Mouse (Mus musculus) midbrain, embryonic 11.5 days (tissue): ENCODE results near the gene Zfp933. TPM values are rescaled to one million over a fixed set of nuclear protein-coding genes. Genes with fewer than 3 reads are reported as not detected.

Experiments used
- ATAC-seq: fragments of 200-750 bp; cut with Nextera tagmentation; 2 replicates; pipeline ENCODE4 v1.8.0; 2017; ENCODE audit warnings: moderate TSS enrichment, moderate library complexity; ENCODE audit not compliant: low FRiP score
- DNase-seq: peaks from one replicate; pipeline ENCODE4 v3.0.0; 2015; ENCODE audit warnings: low spot score; ENCODE audit errors: missing footprints
- H3K27ac ChIP-seq: fragments of 300-500 bp; sonication (generic); 2 replicates; pipeline ENCODE4 v1.5.1; 2014; ENCODE audit warnings: low read depth, low read length
- H3K27me3 ChIP-seq: fragments of 300-500 bp; sonication (generic); 2 replicates; pipeline ENCODE4 v1.6.1; 2014; ENCODE audit warnings: mild to moderate bottlenecking, low read length, moderate library complexity, mixed read lengths; ENCODE audit not compliant: control insufficient read depth, insufficient read depth
- H3K36me3 ChIP-seq: fragments of 300-500 bp; sonication (generic); 2 replicates; pipeline ENCODE4 v1.6.1; 2014; ENCODE audit warnings: mild to moderate bottlenecking, low read length, moderate library complexity, mixed read lengths; ENCODE audit not compliant: control insufficient read depth, insufficient read depth
- H3K4me1 ChIP-seq: fragments of 300-500 bp; sonication (generic); 2 replicates; pipeline ENCODE4 v1.6.1; 2014; ENCODE audit warnings: low read length; ENCODE audit not compliant: control insufficient read depth, insufficient read depth
- H3K4me2 ChIP-seq: fragments of 300-500 bp; sonication (generic); 2 replicates; pipeline ENCODE4 v1.6.1; 2014; ENCODE audit warnings: mild to moderate bottlenecking, moderate library complexity
- H3K4me3 ChIP-seq: fragments of 300-500 bp; sonication (generic); 2 replicates; pipeline ENCODE4 v1.5.1; 2014; ENCODE audit warnings: low read depth, low read length
- H3K9ac ChIP-seq: fragments of 300-500 bp; sonication (generic); 2 replicates; pipeline ENCODE4 v1.6.1; 2014; ENCODE audit warnings: low read length
- H3K9me3 ChIP-seq: fragments of 300-500 bp; sonication (generic); 2 replicates; pipeline ENCODE4 v1.6.1; 2016; ENCODE audit warnings: low read length; ENCODE audit not compliant: control insufficient read depth
- WGBS: fragments of 180-500 bp; shearing (Covaris S2); extraction: QIAGEN DNeasy Blood & Tissue Kit; methylation state at CpG from one replicate; pipeline ENCODE4 v1.1.7; 2014; 5-methylcytosine and 5-hydroxymethylcytosine counted together
- polyA plus RNA-seq: library from polyadenylated mRNA; unstranded; fragments of >200 nt; fragmentation: Nextera tagmentation; extraction: Ambion mirVana; gene quantifications from 2 replicates; pipeline ENCODE4 v1.2.1, GENCODE M21; 2014

Zfp933 gene
- polyA plus RNA-seq = 5.6 and 7.4 TPM in 2 replicates

DNA sequence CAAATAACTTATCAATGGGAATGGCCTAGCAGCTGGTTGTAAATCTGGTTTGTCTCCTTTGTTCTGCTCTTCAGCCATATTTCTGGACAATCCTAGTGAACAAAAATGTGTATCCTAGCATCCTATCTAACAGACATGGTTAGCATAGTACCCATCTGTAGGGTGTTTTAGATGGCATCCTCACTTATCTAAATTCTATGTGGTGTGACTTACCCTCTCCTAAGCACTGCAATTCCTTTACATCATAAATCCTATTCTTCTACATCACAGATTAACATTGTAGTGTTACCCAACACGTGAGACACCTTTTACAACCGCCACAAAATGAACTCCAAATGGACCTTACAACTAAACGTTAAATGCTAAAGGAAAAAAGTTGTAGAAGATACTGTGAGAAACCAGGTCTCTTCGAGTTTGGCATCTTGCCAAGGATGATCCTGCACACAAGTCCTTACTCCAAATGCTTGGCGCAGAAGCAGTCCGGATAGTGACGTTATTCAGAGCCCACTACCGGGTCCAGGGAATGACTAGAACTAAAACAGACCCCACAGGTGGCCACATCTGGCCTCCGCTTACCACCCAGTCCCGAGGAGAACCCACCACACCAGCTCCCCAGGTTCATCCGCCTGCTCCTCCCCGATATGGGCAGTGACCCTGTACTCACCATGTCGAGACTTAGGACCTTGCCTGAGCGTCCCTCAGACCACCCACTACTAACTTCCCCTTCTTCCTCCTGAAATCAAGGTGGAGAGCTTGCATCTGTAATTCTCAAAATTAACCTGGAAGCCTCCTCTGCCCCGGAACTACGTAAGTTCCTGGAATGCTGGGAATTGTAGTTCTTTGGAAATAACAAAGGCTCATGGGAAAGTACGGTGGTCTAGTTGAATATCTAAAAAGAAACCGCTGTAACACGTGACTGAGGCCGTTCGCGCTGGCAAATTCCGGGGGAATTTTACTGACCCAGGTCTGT lies at the start of gene Zfp933:
Gene Zfp933, minus strand, starts transcription at position 753 of the 970 bp plus-strand sequence.
- peak; percentile 94 for ATAC-seq
- Histone ChIP-seq H3K4me2 (peak within 1 kb of the TSS; percentile 66), H3K9ac (peak within 1 kb of the TSS; percentile 70), H3K27me3 (no peaks in the 10 kb centered on the region), H3K36me3 (no peaks in the 10 kb centered on the region; the same call in 1 of the 2 replicates), H3K4me3 (peak within 1 kb of the TSS; percentile 68), H3K27ac (no peak within 1 kb of the TSS), H3K9me3 (no peaks in the 10 kb centered on the region), H3K4me1 (peaks cover 7% of the 10 kb centered on the region)
- peak; percentile 97 for DNase-seq
- WGBS = 3% methylated on average over 23 of the region's 23 CpGs

DNA sequence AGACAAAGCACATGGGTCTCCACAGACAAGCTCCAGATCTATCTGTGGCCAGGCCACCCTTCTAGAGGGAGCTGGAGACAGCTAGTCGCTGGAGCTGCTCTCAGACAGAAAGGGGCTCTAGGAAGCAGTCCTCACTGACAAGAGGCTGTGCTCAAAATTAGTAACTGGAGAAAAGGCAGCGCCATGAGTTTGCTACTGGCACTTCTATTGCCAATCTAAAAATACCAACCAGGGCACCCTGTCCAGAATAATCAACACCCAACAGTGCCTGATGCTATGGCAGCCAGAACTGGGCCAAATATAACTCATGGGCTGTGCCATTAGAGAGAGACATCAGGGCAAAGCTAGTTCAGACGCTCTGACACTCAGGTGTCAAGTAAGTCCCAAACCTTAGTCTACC lies 49.2 kb upstream of the Zfp933 start:
- no peaks in the 10 kb centered on the region for H3K4me1 ChIP-seq
- WGBS = 90% methylated on average over 3 of the region's 3 CpGs
- no peaks in the 10 kb centered on the region for H3K27me3 ChIP-seq
- no peaks in the 10 kb centered on the region for H3K9me3 ChIP-seq
- H3K36me3 ChIP-seq = peaks cover 13% of the 10 kb centered on the region
- DNase-seq (no peak), ATAC-seq (no peak)
- H3K27ac ChIP-seq = no peak overlapping the region
- H3K4me3 ChIP-seq = no peak overlapping the region
- H3K4me2 ChIP-seq = no peak overlapping the region
- H3K9ac ChIP-seq = no peak overlapping the region

DNA sequence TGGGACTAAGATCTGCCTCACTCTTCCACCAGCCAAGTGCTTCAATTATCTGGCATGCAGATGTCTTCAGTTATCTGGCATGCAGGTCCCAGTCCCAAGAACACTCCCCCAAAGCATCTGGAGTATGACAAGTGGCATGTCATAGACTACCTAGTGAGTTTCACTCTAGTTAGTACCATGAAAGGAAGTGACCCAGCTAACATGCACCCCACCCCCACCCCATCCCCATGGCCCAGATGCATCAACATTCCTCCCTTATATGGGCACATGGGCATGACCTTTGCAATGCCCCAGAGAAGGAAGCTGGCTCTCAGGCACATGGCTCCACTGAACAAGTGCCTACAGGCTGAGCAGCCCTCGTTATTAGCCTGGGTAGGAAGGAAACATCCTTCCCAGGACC lies 48.2 kb upstream of the Zfp933 start:
- Histone ChIP-seq H3K27ac (no peak overlapping the region), H3K9ac (no peak overlapping the region), H3K36me3 (peaks cover 17% of the 10 kb centered on the region), H3K4me1 (no peaks in the 10 kb centered on the region), H3K9me3 (no peaks in the 10 kb centered on the region), H3K4me3 (no peak overlapping the region), H3K4me2 (no peak overlapping the region), H3K27me3 (no peaks in the 10 kb centered on the region)
- ATAC-seq (no peak), DNase-seq (no peak)
- 77% methylated on average over 1 of the region's 1 CpGs for WGBS

DNA sequence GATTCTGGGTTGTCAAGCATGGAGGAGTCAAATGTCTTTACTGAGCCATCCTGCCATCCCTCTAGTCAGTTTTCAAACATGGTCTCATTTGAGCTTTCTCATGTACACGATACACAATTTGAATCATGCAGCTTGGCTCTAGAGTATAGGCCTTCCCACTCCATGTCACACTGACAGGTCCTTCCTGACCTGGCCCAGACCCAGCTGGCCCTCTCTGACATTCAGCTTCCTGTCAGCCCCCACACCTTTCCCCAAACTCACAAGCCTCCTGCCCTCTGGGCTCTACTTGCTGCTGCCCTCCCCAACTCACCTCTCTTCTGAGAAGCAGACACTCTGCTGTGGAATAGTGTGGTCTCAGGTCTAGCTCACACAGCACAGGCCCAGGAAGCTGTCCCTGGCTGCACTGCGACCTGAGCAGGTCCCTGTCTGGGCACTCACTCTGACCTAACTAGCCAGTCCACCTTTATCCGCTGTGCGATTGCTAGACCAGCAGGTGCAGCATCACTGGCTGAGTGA lies 47.7 kb upstream of the Zfp933 start:
- DNase-seq (no peak), ATAC-seq (no peak)
- H3K9ac ChIP-seq = no peak overlapping the region
- H3K27ac ChIP-seq = no peak overlapping the region
- H3K36me3 ChIP-seq = peaks cover 17% of the 10 kb centered on the region
- H3K4me2 ChIP-seq = no peak overlapping the region
- no peak overlapping the region for H3K4me3 ChIP-seq
- no peaks in the 10 kb centered on the region for H3K27me3 ChIP-seq
- 92% methylated on average over 4 of the region's 4 CpGs for WGBS
- H3K9me3 ChIP-seq = no peaks in the 10 kb centered on the region
- no peaks in the 10 kb centered on the region for H3K4me1 ChIP-seq

DNA sequence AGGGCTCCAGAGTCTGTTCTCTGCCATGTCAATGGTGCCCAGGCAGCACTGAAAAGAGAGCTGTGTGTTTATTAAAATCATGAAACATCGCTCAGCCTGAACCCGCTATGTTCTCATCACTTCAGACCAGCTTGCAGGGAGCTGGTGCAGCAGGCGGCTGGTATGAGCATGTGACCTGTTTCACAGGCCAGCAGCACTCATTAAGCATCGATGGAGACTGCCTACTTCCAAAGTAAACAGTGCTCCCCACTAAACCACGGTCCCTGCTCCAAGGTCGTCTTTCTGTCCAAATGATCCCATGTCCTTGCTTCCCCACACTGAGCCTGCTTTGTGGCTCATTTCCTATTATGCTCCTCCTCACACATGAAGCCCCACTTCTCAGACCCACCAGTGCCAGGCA lies 42.2 kb upstream of the Zfp933 start:
- Histone ChIP-seq H3K9me3 (no peaks in the 10 kb centered on the region), H3K4me3 (no peak overlapping the region), H3K9ac (no peak overlapping the region), H3K4me2 (no peak overlapping the region), H3K27me3 (no peaks in the 10 kb centered on the region), H3K4me1 (no peaks in the 10 kb centered on the region), H3K36me3 (peaks cover 15% of the 10 kb centered on the region), H3K27ac (no peak overlapping the region)
- no peak for DNase-seq
- WGBS = 95% methylated on average over 6 of the region's 6 CpGs
- ATAC-seq = no peak

DNA sequence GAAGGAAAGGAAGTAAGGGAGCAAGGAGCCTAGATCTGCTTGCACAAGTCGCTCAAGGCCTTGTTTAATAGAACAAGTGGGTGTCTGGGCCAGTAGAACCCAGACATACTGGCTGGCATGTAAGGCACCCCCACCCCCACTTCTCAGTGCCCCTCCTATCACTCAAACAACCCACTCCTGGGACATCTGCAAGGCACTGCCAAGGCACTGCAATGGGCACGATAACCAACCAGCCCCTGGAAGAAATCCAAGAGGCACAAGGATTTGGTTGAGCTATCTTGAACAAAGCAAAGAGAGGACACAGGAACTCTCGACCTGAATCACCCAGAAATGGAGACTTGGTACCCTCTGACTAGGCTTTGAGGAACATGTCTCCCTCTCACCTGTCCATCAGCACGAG lies 40.1 kb upstream of the Zfp933 start:
- H3K36me3 ChIP-seq = peaks cover 18% of the 10 kb centered on the region
- H3K27ac ChIP-seq = no peak overlapping the region
- no peak overlapping the region for H3K9ac ChIP-seq
- H3K27me3 ChIP-seq = no peaks in the 10 kb centered on the region
- no peak overlapping the region for H3K4me2 ChIP-seq
- H3K4me1 ChIP-seq = no peaks in the 10 kb centered on the region
- no peak overlapping the region for H3K4me3 ChIP-seq
- ATAC-seq (no peak), DNase-seq (no peak)
- no peaks in the 10 kb centered on the region for H3K9me3 ChIP-seq
- WGBS = 89% methylated on average over 4 of the region's 4 CpGs

DNA sequence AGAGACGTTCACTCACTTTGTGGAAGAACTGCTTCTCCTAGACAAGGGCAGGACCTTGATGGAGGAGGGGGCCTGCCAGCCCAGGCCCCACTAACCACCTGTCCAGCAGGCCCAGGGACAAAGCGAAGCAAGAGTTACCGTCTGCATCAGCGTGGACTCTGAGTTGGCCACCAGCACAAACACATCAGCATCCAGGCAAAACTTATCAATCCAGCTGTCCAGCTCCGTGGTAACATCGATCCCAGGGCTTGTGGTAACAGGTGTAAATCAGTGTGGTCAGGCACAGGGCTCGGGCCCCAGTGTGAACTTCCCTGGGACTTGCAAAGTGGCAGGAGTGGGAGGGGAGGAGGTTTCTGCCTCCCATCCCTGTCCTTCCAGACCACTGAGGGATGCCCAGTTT lies 39.1 kb upstream of the Zfp933 start:
- H3K4me3 ChIP-seq = no peak overlapping the region
- H3K9ac ChIP-seq = no peak overlapping the region
- no peaks in the 10 kb centered on the region for H3K27me3 ChIP-seq
- no peak overlapping the region for H3K4me2 ChIP-seq
- H3K4me1 ChIP-seq = no peaks in the 10 kb centered on the region
- no peaks in the 10 kb centered on the region for H3K9me3 ChIP-seq
- ATAC-seq (no peak), DNase-seq (no peak)
- WGBS = 90% methylated on average over 7 of the region's 7 CpGs
- H3K36me3 ChIP-seq = peaks cover 21% of the 10 kb centered on the region
- H3K27ac ChIP-seq = no peak overlapping the region

DNA sequence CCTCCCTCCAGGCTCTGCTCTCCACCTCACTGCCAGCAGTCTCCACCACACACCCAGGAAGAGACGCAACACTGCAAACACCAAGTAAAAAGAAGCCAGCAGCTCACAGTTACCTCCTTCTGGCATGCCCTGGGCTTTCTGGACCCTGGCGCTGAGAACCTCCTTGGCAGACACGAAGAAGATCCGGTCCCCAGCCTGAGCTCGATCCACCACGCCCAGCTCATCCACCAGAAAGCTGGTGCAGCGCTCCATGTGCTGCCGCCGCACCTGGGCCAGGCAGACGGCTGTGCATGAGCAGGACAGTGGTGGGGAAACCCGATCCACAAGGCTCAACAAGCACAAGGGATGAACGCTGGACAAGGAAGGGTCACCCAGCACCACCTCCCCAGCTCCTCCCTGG lies 38.0 kb upstream of the Zfp933 start:
- Histone ChIP-seq H3K4me3 (no peak overlapping the region), H3K4me2 (no peak overlapping the region), H3K27me3 (no peaks in the 10 kb centered on the region), H3K9me3 (no peaks in the 10 kb centered on the region), H3K4me1 (no peaks in the 10 kb centered on the region), H3K9ac (no peak overlapping the region), H3K36me3 (peaks cover 23% of the 10 kb centered on the region), H3K27ac (no peak overlapping the region)
- 94% methylated on average over 12 of the region's 12 CpGs for WGBS
- no peak for DNase-seq
- ATAC-seq = no peak

DNA sequence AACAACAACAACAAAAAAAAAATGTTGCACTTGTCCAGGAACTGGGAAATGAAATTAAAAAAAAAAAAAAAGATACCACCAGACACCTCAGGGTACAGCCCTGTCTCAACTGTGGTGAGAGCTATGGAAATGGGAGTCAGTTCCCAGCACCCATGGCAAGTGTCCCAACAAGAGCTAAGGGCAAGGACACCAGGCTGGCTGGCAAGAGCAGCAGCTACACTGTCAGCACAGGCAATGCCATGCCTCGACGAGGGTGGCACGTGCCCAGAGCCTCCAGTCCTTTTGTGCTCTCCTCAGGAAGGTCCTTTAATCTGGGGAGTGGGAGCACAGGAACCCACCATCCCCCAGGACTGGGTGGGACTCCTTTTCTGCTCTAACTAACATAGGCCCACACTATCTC lies 36.0 kb upstream of the Zfp933 start:
- Histone ChIP-seq H3K36me3 (peaks cover 23% of the 10 kb centered on the region), H3K9ac (no peak overlapping the region), H3K27me3 (no peaks in the 10 kb centered on the region)

More for the DNA sequence above, 36.0 kb upstream of the Zfp933 start:
- WGBS = 94% methylated on average over 3 of the region's 3 CpGs
- Histone ChIP-seq H3K4me2 (no peak overlapping the region), H3K4me3 (no peak overlapping the region), H3K4me1 (no peaks in the 10 kb centered on the region), H3K9me3 (no peaks in the 10 kb centered on the region), H3K27ac (no peak overlapping the region)
- ATAC-seq (no peak), DNase-seq (no peak)
